Mouse (Mus musculus) megakaryocyte progenitor cell, adult 5-6 weeks (primary cell): ENCODE data around the gene Ankfn1. TPM values are rescaled to one million over a fixed set of nuclear protein-coding genes. Genes with fewer than 3 reads are reported as not detected.

Experiments used
- ATAC-seq: replicated peaks from 2 replicates; pipeline ENCODE4 v1.8.0; 2016; ENCODE audit warnings: mild to moderate bottlenecking, moderate TSS enrichment, inconsistent platforms; ENCODE audit not compliant: poor library complexity
- total RNA-seq, 2 experiments: library from RNA; stranded (forward) in 1 of 2; stranded (reverse) in 1 of 2; fragments of 157-497, 149-512 nt in 1 of 2; fragments of 200-1000 nt in 1 of 2; gene quantifications; 2 replicates each; pipeline versions ENCODE4 v1.2.3 to v1.2.4; 2015 to 2017

Ankfn1 gene
- total RNA-seq, 2 experiments from 2014 or later = not detected

DNA sequence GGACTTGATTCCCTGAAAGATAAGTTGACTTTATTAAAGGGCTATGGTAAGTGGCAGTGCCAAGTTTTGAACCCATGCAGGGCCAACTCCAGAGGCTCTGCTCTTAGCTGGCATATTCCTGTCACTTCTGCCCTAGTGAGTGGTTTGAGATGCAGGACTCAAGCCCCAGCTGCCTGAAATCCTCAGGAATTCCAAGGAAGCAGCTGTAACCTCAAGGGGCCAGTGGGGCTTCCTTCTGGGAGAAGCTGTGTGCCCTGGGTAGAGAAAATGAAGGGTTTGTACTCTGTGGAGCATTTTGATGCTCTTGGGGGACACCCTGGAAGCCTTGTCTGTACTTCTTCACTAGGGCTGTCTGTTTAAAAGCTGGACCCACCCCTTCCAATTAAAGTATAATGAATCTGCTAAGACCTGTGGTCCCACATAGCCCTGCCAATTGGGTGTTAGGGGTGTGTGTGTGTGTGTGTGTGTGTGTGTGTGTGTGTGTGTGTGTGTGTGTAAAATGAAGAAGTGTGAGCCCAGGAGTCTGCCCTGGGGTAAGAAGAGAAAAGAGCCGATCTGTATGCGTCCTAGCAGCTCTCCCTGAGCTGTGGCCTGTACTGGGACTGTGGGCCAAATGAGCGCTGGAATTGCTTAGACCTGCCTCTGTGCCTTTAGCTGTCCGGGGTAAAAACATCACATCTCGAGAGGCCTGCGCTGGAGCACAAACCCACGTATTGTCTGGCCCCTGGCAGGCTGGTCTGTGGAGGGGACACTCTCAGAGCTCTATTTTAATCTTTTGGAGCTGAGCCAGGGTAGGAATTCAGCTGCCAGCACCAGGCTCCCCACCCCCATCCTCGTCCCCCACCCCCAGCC, 395.4 kb downstream of the Ankfn1 start:
- ATAC-seq = no peak

GRCm38 (mm10) chr11:89370941-89371340, 406.5 kb downstream of the Ankfn1 start:
- no peak for ATAC-seq

GRCm38 (mm10) chr11:89370373-89370772, 407.1 kb downstream of the Ankfn1 start:
- no peak for ATAC-seq

GRCm38 (mm10) chr11:89363981-89364380, 413.5 kb downstream of the Ankfn1 start:
- no peak for ATAC-seq

DNA sequence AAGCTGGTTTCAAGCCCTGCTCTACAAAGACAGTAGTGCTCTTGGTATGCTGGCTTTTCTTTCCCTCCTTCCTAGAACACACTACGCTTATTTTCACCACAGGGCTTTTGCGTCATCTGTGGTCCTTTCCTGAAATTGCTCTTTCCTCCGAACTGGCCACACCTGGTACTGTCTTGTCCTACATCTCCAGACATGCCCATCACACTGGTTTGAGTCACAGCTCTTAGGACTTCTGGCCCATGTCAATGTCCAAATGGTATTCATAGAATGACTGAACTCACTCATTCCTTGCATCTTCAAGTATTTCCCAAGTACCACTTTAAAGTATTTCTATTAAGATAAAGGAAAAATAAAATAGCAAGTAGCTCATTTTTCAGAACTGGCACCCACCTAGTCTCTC, 416.6 kb downstream of the Ankfn1 start:
- no peak for ATAC-seq

DNA sequence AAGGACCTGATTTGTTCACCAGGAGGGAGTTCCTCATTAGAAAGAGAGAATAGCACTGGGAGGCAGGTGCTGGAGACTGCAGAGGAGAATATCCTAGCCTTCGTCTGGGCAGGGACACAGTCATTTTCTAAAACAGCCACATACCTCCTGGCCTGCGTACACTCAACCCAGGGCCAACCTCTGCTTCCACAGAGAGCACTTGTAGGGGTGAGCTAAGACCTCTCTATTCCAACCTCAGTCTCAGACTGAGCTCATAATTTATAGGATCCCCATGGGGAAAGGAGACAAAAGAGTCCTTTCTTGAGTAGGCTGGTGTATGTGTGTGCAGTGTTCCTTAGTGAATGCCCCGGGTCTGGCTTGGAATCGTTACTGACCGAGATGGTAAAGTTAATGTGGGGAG, 418.9 kb downstream of the Ankfn1 start:
- ATAC-seq = no peak

- ATAC-seq = no peak
Observed at GRCm38 (mm10) chr11:89356479-89356878, 421.0 kb downstream of the Ankfn1 start.

DNA sequence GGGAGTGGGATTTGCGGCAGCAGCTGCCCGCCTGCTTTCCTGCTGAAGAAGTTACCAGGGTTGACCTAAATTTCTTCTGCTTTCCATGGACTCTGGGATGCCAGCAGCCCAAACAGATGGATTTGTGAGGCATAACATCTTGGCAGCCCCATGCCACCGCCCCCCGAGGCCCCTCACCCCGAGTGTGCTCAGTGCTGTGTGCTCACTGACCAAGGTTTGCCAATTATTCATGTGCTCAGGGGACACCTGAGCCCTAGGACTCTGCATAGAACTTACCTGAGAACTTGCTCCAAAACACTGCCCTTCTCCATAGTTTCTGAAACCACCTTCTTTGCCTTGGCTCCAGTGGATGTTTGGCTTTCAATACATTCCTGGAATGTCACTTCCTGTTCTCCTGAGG, 421.4 kb downstream of the Ankfn1 start:
- no peak for ATAC-seq

DNA sequence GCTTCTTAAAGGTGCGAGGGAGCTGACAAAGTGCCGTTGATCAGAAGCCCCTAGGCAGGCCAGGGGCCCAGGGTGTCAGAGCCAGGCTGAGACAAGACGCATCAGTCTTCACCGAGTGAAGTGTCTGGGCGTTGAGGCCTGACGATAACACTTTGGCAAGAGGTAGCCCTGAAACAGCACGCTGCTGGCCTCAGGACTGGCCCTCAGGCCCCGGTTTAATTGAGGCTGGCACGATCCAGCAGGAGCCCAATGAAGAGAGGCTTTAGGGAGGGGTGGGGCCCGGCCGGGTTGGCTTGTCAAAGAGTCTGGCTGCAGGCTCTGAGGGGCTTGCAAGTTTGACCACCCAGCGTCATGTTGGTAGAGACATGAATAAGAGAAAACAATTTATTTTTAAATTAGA, 437.2 kb downstream of the Ankfn1 start:
- no peak for ATAC-seq

Other genes starting within 250 kb of the Ankfn1 start
- 14.3 and 17.8 TPM in 2 replicates for gene Pctp, start 225.2 kb upstream of the Ankfn1 start, total RNA-seq (2015)
- gene Pctp, start 225.2 kb upstream of the Ankfn1 start, total RNA-seq (2017) = 24.9 and 25.4 TPM in 2 replicates